Mouse (Mus musculus) adrenal gland, adult 18-20 months (tissue): ENCODE measurements at regions not wholly inside any gene's neighbourhood (a gene's known extent, or its start where the extent isn't known, plus 50 kb on each side); places are given as distances from the start of the nearest gene placed in this dataset.
A peak's percentile ranks its signal among the peaks of the same experiment; 100 is the strongest.

Experiments used
- DNase-seq, 2 experiments: peaks; one replicate each; pipeline ENCODE4 v3.0.0; 2021 to 2022; ENCODE audit warnings: low spot score in 2 of 2

GRCm38 (mm10) chr17:82731561-82731960, 483.5 kb upstream of the Pkdcc start:
- DNase-seq, result no peak

DNA sequence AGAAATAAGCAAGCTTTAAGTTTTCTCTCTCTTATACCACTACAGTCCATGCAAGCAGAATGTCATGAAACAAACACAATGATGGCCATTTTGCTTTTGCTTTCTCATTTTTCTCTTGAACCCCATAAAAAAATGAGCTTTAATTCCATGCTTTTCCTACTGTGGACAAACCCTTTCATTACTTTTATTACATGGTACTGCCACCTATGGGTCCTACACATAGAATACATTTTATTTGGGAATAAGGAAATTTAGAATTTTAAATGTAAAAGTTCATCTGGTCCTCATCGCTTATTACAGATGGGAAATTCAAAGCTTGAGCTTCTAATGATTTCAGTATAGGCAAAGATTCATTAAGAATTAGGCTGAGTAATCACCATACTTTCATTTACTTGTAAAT, 472.6 kb upstream of the Pkdcc start:
- DNase-seq, result no peak

- DNase-seq, result no peak
Measured at GRCm38 (mm10) chr17:82757400-82757799, 457.7 kb upstream of the Pkdcc start.

DNA sequence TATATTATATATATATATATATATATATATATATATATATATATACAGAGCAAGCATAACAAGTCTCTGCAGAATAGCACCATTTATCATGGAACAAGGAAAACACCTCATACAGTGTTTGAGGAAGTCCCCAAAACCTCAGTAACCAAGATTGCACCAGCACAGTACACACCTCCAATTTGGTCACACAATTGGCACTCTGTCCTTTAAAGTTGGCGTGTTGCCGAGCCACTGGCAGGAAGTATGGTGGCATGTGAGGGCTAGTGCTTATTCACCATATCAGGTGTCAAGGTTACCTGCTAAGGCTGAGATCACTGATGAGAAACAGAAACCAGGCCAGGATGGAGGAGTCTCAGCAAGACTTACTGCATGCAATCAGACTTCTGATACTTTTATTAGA, 436.0 kb upstream of the Pkdcc start:
- no peak for DNase-seq

GRCm38 (mm10) chr17:82822129-82822528, 393.0 kb upstream of the Pkdcc start:
- DNase-seq, result no peak

DNA sequence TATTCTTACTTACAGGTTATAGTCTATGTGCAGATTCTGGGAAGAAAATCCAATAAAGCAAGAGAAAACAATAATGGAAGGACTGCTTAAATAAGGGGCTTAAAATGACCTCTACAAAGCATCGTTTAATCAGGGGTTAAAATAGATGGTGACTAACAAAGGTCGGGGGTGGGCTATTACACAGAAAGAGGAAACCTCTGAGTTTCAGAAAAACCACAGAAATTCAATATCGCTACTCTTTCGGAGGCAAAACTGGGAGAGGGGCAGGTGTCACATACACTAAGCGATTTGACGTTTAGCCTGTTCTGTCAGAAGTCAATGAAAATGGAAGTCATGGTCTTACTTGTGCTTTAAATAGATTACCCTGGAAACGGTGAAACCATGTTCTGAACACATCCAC, 391.0 kb upstream of the Pkdcc start:
- no peak for DNase-seq

DNA sequence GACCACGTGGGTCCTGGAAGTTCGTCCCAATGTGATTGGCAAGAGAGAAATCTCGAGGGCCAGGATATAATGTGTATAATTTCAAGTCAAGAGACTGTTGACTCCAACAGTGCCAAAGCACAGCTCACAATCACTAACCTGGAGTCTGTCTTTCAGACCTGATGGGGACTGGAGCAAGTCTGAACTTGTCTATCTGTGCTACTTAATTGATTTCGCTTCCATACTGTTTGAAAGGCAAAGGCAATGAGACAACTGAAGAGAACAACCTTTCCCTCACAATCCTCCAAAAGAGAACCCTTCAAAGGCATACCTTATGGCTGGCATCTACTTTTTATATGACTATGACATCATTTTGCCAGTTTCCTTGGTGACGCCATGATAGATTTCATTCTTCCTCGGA, 390.5 kb upstream of the Pkdcc start:
- no peak for DNase-seq

DNA sequence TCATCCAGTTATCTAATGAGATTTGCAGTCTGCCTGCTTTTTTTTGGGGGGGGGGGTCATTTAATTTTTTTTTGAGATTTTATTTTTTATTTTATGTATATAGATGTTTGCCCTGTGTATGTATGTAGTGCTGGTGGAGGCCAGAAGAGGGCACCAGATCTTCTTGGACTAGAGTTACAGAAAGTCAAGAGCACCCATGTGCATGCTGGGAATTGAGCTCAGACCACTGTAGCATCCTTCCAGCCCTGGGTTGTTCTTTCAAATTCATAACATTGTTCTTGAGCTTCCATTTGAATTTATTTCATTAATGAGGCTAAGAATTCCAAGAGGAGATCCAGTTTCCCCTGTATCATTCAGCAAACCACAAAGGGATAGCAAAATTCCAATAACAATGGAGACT, 387.9 kb upstream of the Pkdcc start:
- no peak for DNase-seq

DNA sequence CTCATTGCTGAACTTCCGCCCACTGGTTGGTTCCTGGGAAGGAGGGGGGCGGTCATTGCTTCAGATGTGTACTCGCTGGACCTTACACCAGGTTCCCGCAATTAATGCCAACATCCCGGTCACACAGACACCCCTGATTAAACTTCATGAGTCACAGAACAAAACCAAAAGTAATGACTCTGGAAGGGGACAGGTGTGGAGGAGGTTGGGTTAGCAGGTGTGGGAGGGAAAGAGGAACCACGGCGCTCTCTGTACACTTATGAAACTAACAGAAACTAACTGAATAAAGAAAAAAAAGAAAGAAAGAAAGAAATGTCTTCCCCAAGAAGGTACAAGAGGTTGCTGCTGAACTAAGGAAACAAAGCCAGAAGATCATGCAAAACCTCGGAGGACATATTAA, 387.3 kb upstream of the Pkdcc start:
- DNase-seq, result no peak

GRCm38 (mm10) chr17:82828434-82828997, 386.6 kb upstream of the Pkdcc start:
- DNase-seq, result no peak

- DNase-seq, result no peak
Measured at GRCm38 (mm10) chr17:82829415-82829814, 385.7 kb upstream of the Pkdcc start.

DNA sequence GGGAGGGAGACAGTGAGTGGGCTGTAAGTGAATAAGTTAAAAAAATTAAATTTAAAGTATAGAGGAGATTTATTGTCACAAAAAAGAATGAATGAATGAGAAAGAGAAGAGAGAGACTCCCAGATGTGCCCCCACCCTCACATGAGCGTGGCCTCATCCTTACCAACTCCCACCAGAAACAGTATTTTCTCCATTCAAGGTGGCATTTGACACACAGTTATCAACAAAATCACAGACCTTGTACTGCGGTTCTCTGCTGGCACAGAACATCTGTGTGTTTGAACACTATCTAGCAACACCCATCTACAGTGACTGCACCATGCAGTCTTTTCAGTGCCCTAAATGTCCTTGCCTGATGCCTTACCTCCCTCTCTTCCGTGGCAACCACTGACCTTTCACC, 380.9 kb upstream of the Pkdcc start:
- DNase-seq, result no peak

- no peak for DNase-seq
Measured at GRCm38 (mm10) chr17:82836115-82836514, 379.0 kb upstream of the Pkdcc start.

GRCm38 (mm10) chr17:82846776-82847494, 368.2 kb upstream of the Pkdcc start:
- no peak for DNase-seq

DNA sequence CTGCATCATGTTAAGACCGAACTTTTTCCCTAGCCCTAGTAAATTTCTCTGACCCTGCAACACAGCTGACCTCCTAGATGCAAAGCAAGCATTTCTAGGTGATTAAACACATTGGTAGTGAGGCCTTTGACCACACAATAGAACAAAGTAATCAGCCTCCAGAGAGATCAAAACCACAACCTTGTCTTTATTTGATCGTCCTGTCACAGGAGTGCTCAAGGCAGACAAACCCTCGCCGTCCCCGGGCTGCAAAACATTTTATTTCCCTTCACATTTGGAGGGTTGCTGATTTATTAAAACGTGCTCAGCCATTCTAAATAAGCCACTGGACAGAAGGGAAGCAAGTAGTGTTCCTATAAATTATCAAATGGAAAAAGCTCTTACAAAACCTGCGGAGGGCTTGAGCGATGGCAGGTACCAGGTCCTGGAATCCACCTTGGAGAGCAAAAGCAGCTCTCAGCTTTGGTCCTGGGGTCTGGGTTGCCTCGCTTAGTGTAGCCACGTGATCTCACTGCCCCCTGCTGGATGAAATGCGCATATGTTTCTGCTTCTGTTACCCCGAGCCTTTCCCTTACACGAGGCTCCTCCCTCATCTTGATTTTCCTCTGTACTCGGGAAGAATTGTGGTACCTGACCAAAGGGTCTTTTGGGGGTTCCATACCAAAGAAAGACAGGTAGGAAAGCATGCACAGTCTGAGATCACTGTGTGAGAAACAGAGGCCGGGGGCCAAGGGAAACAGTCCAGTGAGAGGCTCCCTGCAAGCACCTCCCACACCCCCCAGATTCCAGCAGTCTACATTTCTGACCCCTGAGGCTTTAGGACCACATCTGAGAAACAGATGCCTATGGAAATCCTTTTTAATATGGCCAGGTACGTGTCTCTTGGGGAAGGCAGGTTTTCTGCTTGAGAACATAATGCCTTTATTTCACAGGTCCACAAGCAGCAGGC, 357.6 kb upstream of the Pkdcc start:
- DNase-seq, result peak; percentile 66 to 73

GRCm38 (mm10) chr17:82860391-82860790, 354.7 kb upstream of the Pkdcc start:
- no peak for DNase-seq

GRCm38 (mm10) chr17:82860966-82861365, 354.1 kb upstream of the Pkdcc start:
- DNase-seq, result no peak

DNA sequence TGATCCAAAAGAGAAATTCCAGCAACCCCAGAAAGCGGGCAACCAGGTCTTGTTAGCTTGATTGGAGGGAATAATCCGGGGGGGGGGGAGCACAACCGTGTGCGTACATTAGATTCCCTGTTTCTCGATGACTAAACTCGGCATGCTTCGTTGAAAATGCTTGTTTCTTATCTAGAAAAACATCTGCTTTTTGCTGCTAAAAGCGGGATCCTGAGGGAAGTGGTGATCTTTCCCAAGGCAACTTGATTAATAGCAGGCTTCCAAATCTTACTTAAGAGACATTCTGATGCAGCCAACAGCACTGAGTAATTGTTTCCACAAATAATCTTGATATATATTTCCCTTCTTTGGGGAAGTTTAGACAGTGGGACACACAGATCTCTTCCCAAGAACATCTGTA, 338.0 kb upstream of the Pkdcc start:
- DNase-seq, result no peak

DNA sequence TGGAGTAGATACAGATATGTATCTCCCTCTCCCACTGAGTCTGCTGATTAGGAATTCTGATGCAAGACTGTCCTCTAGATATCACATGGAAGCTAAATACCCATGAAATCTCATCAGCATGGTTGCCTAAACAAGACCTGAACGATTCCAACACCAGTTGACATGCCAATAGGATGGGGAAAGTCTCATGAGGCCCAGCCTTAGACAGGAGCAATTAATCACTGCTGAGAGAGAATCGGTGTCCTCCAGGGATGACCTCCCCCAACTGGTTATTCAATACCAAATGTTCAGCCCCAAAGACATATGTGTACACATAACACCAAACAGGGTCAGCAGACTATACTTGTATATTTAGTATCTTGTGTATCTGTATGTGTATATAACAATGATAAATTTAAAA, 314.5 kb upstream of the Pkdcc start:
- DNase-seq, result no peak

DNA sequence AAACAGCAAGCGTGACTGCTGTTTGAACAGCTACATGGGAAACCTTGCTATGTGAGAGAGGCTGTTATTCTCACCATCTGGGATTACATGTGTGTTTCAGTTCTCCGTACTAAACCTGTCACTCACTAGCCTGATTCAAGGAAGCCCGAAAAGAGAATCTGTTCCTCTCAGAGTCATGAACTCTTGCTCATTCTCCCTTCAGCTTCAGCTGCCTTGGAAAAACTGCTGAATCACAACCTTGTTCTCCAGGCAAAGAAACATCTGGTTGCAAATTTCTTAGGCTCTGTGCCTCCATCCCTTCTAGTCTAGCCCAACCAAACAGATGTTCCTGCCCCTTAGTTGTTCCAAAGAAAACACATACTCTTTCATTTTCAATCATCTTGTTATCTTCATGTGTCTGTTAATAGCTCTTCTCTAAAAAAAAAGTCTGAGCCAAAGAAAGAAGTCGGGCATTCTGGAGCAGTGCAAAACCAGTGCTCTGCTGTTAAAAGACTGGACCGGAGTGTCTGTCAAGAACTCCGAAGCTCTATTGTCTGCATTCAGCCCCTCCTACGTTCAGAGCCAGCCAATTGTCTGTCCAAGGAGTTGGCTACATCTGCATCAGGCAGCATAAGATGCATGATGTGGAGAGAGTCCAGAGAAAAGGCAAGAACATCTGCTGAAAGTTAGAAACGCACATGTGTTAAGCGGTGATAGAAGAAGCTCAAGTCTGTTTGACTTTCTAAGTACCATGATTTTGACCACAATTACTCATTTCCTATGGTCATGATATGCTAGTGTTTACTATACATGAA, 313.8 kb upstream of the Pkdcc start:
- DNase-seq, result no peak

GRCm38 (mm10) chr17:82904961-82905360, 310.1 kb upstream of the Pkdcc start:
- no peak for DNase-seq
